Mouse (Mus musculus): ENCODE data around the gene Slc6a1.

DNA sequence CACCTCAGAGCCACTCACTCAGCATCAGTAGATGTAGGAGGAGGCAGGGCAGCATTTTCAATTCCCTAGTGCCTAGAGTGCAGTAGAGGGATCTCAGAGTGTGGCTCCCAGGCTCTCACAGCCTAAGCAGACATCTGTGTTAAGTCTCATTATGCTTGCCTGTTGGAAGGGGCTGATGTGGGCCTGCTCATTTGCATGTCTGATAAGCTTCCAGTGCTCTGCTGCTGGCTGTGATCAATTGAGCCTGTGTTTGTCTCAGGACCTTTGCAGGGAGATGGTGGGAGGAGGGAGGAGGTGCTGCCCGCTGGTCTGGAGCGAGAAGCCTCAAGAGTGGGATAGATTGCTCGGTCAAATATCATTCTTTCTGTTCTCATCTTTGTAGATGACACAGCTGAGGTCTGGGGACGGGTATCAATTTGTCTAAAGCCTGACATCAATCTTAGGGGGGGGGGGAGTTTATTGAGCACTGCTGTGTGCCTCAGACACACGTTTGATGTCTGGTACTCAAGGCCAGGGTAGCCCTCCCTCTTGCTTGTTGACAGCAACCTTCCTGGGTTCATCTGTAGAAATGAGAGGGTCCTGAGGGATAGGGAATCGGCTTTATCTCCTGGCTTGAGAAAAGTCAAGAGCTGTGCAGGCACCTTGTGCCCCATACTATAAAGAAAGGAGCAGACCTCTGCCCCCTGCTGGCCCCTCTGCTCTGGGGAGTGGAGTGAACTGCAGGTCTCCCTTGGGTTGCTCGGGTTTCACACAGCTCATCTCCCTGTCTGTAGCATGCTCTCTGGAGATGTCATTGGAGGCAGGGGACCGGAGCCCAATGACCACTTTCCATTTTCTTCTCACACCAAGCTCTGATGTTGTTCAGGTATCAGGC is 47.4 kb downstream of the Slc6a1 start:
- TF ChIP-seq GATA1 (IDR thresholded peaks at IDR 0.05; ENCODE audit: borderline replicate concordance, low read length) (no peak), FLI1 (IDR thresholded peaks at IDR 0.05; ENCODE audit: low read length) (no peak)

All from megakaryocyte, embryonic 14.5 days (primary cell).